ENCODE assay signal across 15 mouse cellular contexts in the genomic region with DNA sequence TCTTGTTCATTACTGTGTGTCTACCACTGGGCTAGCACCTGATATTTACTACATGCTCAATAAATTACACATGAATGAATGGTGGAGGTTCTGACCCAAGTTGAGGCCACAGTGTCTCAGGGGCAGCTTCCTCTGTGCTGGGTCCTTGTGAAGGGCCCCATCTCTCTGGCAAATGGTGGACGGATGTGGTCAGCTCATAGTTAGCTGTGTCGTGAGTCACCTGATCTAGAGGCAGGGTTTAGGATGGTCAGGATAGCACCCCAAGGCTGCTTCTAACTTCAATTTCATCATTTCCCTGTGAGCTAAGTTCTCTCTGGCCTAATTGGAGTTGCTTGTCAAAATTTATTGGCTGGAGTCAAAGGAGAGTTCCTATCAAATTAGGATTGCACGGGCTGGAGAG.
A peak's percentile ranks its signal among the peaks of the same experiment; 100 is the strongest.
DNase-seq lines count a peak whose midpoint lies in the region; ATAC-seq lines count a peak whose summit lies in the region.
"Had no signal": no experiment of that assay in that cellular context is flagged by ENCODE, and none has a peak within 500 bp of the region (broad histone marks: within the 10 kb centered on the region; RNA-seq: fewer than 3 reads in every experiment).

No protein-coding gene starts in this region.

- no peaks in the 10 kb centered on the region for H3K36me3 ChIP-seq in forebrain, embryonic 13.5 days (ENCODE audit: poor library complexity, severe bottlenecking)
- H3K36me3 ChIP-seq in hindbrain, embryonic 12.5 days, result no peaks in the 10 kb centered on the region
- no peaks in the 10 kb centered on the region for H3K36me3 ChIP-seq in midbrain, embryonic 11.5 days (ENCODE audit: control insufficient read depth, insufficient read depth, low read length)
- no peaks in the 10 kb centered on the region for H3K36me3 ChIP-seq in neural tube, embryonic 14.5 days (ENCODE audit: control insufficient read depth, insufficient read depth, low read length)
- H3K36me3 ChIP-seq: embryonic facial prominence, embryonic 15.5 days; heart, embryonic 12.5 days had no signal

- H3K9ac ChIP-seq in forebrain, embryonic 13.5 days, result no peak overlapping the region
- no peak overlapping the region for H3K9ac ChIP-seq in hindbrain, embryonic 12.5 days
- H3K9ac ChIP-seq in midbrain, embryonic 11.5 days (ENCODE audit: low read length), result no peak overlapping the region
- no peak overlapping the region for H3K9ac ChIP-seq in neural tube, embryonic 14.5 days (replicated peaks; ENCODE audit: low read depth, low read length)
- H3K9ac ChIP-seq: embryonic facial prominence, embryonic 15.5 days; heart, embryonic 12.5 days; liver, postnatal 0 days had no signal

- 47% methylated on average over 3 of the region's 3 CpGs for WGBS in forebrain, embryonic 13.5 days
- 51% methylated on average over 3 of the region's 3 CpGs for WGBS in hindbrain, embryonic 12.5 days
- 77% methylated on average over 3 of the region's 3 CpGs for whole genome bisulfite sequencing in midbrain, embryonic 11.5 days
- WGBS in neural tube, embryonic 14.5 days, result 42% methylated on average over 3 of the region's 3 CpGs

- no peak overlapping the region for H3K4me2 ChIP-seq in forebrain, embryonic 13.5 days
- H3K4me2 ChIP-seq in hindbrain, embryonic 12.5 days (replicated peaks), result no peak overlapping the region
- H3K4me2 ChIP-seq in midbrain, embryonic 11.5 days, result no peak overlapping the region
- H3K4me2 ChIP-seq in neural tube, embryonic 14.5 days (ENCODE audit: low read depth, low read length), result no peak overlapping the region
- H3K4me2 ChIP-seq: embryonic facial prominence, embryonic 15.5 days; heart, embryonic 12.5 days had no signal

- no peak overlapping the region for H3K4me3 ChIP-seq in forebrain, embryonic 13.5 days
- H3K4me3 ChIP-seq in hindbrain, embryonic 12.5 days, result no peak overlapping the region
- no peak overlapping the region for H3K4me3 ChIP-seq in midbrain, embryonic 11.5 days (ENCODE audit: low read depth, low read length)
- no peak overlapping the region for H3K4me3 ChIP-seq in neural tube, embryonic 14.5 days (ENCODE audit: low read depth, low read length)
- H3K4me3 ChIP-seq: embryonic facial prominence, embryonic 15.5 days; heart, embryonic 12.5 days; myocyte had no signal

- H3K27ac ChIP-seq in forebrain, embryonic 13.5 days, result peak overlapping the region; percentile 90
- peak overlapping the region; percentile 88 for H3K27ac ChIP-seq in hindbrain, embryonic 12.5 days
- peak overlapping the region; percentile 70; the same call in 1 of the 2 replicates for H3K27ac ChIP-seq in midbrain, embryonic 11.5 days (ENCODE audit: low read depth, low read length)
- peak overlapping the region; percentile 60 for H3K27ac ChIP-seq in neural tube, embryonic 14.5 days (ENCODE audit: low read depth, low read length)
- H3K27ac ChIP-seq: embryonic facial prominence, embryonic 15.5 days had no signal

- DNase-seq in midbrain, embryonic 11.5 days (ENCODE audit: low spot score, missing footprints), result peak; percentile 49
- no peak for DNase-seq in spleen, postnatal 10 days (ENCODE audit: low spot score in 2 of 2)
- no peak for DNase-seq in lung, adult 18-20 months
- DNase-seq: adrenal gland, postnatal 10 days; cerebellum, adult 2 months; gastrocnemius, postnatal 36 days; heart, postnatal 36 days; liver, postnatal 0 days had no signal

- peak; percentile 31; the same call in 1 of the 2 replicates for ATAC-seq in forebrain, embryonic 13.5 days
- ATAC-seq in hindbrain, embryonic 12.5 days (ENCODE audit: low FRiP score), result peak; percentile 52
- 0 out of 2 replicates have a peak, but pooled peaks have one; percentile 42 for ATAC-seq in midbrain, embryonic 11.5 days (ENCODE audit: low FRiP score)
- no peak for ATAC-seq in neural tube, embryonic 14.5 days (ENCODE audit: low read depth)
- no peak for ATAC-seq in megakaryocyte progenitor cell, adult 5-6 weeks (replicated peaks; ENCODE audit: poor library complexity)
- ATAC-seq: liver, postnatal 0 days had no signal

- H3K4me1 ChIP-seq in forebrain, embryonic 13.5 days, result peaks cover 25% of the 10 kb centered on the region
- peaks cover 17% of the 10 kb centered on the region for H3K4me1 ChIP-seq in hindbrain, embryonic 12.5 days
- H3K4me1 ChIP-seq in midbrain, embryonic 11.5 days (ENCODE audit: control insufficient read depth, insufficient read depth, low read length), result peaks cover 9% of the 10 kb centered on the region
- H3K4me1 ChIP-seq in neural tube, embryonic 14.5 days (ENCODE audit: control insufficient read depth, insufficient read depth, low read length), result peaks cover 13% of the 10 kb centered on the region
- H3K4me1 ChIP-seq: embryonic facial prominence, embryonic 15.5 days; heart, embryonic 12.5 days had no signal

- no peaks in the 10 kb centered on the region for H3K9me3 ChIP-seq in forebrain, embryonic 13.5 days (replicated peaks)
- H3K9me3 ChIP-seq in hindbrain, embryonic 12.5 days (replicated peaks), result no peaks in the 10 kb centered on the region
- no peaks in the 10 kb centered on the region for H3K9me3 ChIP-seq in midbrain, embryonic 11.5 days (ENCODE audit: control insufficient read depth, low read length)
- no peaks in the 10 kb centered on the region for H3K9me3 ChIP-seq in neural tube, embryonic 14.5 days (ENCODE audit: control insufficient read depth, low read length)
- H3K9me3 ChIP-seq: embryonic facial prominence, embryonic 15.5 days; heart, embryonic 12.5 days had no signal

- H3K27me3 ChIP-seq in forebrain, embryonic 13.5 days, result no peaks in the 10 kb centered on the region
- no peaks in the 10 kb centered on the region for H3K27me3 ChIP-seq in hindbrain, embryonic 12.5 days
- no peaks in the 10 kb centered on the region for H3K27me3 ChIP-seq in midbrain, embryonic 11.5 days (ENCODE audit: control insufficient read depth, insufficient read depth, low read length)
- no peaks in the 10 kb centered on the region for H3K27me3 ChIP-seq in neural tube, embryonic 14.5 days (ENCODE audit: control insufficient read depth, insufficient read depth, low read length)
- H3K27me3 ChIP-seq: embryonic facial prominence, embryonic 15.5 days; heart, embryonic 12.5 days had no signal

Comparison
In these comparisons a context has a peak if more than half of its experiments do, and no peak if none do; other contexts are left out.
1. ATAC-seq: peak in forebrain, embryonic 13.5 days (single experiment), hindbrain, embryonic 12.5 days (single experiment) and midbrain, embryonic 11.5 days (single experiment); none in neural tube, embryonic 14.5 days (single experiment) and megakaryocyte progenitor cell, adult 5-6 weeks (single experiment).
2. Peak in every context shown above with its lines, with median percentiles within 50 percentile points of each other: H3K27ac ChIP-seq.